Mouse (Mus musculus): ENCODE measurements around the gene Rac3. TPM values are rescaled to one million over a fixed set of nuclear protein-coding genes. Genes with fewer than 3 reads are reported as not detected.
A peak's percentile ranks its signal among the peaks of the same experiment; 100 is the strongest.

Rac3 gene
- polyA plus RNA-seq, 1 experiment from 2014 or later, result 32.4 TPM

- Histone ChIP-seq H3K27ac (replicated peaks) (no peak overlapping the region), H3K27me3 (ENCODE audit: low read depth, poor library complexity, severe bottlenecking) (0 out of 2 replicates have a peak, but pooled peaks cover 6% of the 10 kb centered on the region), H3K9me3 (replicated peaks) (no peaks in the 10 kb centered on the region), H3K4me3 (no peak overlapping the region), H3K4me1 (peaks cover 71% of the 10 kb centered on the region), H3K36me3 (peaks cover 43% of the 10 kb centered on the region)
- WGBS, result 84% methylated on average over 5 of the region's 5 CpGs
- no peak for DNase-seq (ENCODE audit: low spot score)
Measured at GRCm38 (mm10) chr11:120710672-120711071, 10.6 kb upstream of the Rac3 start.

GRCm38 (mm10) chr11:120711980-120712604 is 9.2 kb upstream of the Rac3 start:
- H3K27ac ChIP-seq (replicated peaks), result 0 out of 2 replicates have a peak overlapping the region, but pooled peaks have one; percentile 81
- peak overlapping the region; percentile 74 for H3K4me3 ChIP-seq
- H3K27me3 ChIP-seq (ENCODE audit: low read depth, poor library complexity, severe bottlenecking), result 0 out of 2 replicates have a peak, but pooled peaks cover 6% of the 10 kb centered on the region
- H3K9me3 ChIP-seq (replicated peaks), result no peaks in the 10 kb centered on the region
- WGBS, result 65% methylated on average over 8 of the region's 8 CpGs
- no peak for DNase-seq (ENCODE audit: low spot score)
- peaks cover 55% of the 10 kb centered on the region for H3K36me3 ChIP-seq
- H3K4me1 ChIP-seq, result peaks cover 56% of the 10 kb centered on the region

DNA sequence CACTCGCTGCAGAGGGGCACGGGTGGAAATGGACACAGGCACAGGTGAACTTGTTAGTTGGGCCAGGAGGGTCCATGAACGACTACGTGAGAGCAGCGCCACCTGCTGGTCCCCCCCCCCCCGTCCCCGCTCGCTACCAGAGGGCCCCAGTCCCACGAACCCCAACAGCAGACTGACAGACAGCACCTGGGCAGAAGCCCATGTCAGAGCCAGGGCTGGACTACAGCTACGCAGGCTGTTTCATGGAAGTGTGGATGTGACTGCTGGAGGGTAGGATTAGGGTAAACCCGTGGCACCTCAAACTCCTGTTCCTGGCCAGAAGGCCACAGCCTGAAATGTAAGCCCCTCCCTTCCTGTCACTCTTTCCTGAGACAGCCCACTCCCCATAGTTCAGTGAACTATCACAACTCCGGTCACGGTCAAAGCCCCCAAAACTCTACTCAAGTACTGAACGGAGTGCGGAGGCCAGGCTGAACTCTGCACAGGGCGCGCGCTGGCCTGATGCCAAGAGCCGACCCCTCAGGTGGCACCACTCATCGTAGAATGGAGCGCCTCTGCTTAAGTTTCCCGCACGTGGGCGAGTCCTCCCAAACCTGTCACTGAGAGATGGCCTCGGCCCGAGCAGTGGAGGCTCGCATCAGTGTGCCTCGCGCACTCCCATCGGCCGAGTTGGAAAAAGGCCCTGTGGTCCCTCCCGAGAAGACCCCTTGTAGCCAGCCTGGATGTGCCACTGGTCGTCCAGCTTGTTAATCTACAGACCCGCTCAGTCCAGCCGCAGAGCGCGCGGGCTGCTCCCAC is 8.3 kb upstream of the Rac3 start:
- Histone ChIP-seq H3K4me3 (peak overlapping the region; percentile 74), H3K27ac (replicated peaks) (peak overlapping the region; percentile 81), H3K9me3 (replicated peaks) (no peaks in the 10 kb centered on the region), H3K36me3 (peaks cover 64% of the 10 kb centered on the region), H3K4me1 (peaks cover 48% of the 10 kb centered on the region), H3K27me3 (ENCODE audit: low read depth, poor library complexity, severe bottlenecking) (0 out of 2 replicates have a peak, but pooled peaks cover 6% of the 10 kb centered on the region)
- under 1% methylated on average over 38 of the region's 38 CpGs for WGBS
- peak; percentile 76 for DNase-seq (ENCODE audit: low spot score)

GRCm38 (mm10) chr11:120713580-120714518 is 7.4 kb upstream of the Rac3 start, which contains the start of the genes Cenpx and Lrrc45:
Gene Cenpx, minus strand, starts transcription at chr11:120713738.
Gene Lrrc45, plus strand, starts transcription at chr11:120713925.
- peak; percentile 97 for DNase-seq (ENCODE audit: low spot score)
- peaks cover 66% of the 10 kb centered on the region for H3K36me3 ChIP-seq
- H3K27ac ChIP-seq (replicated peaks), result peak within 1 kb of the TSS; percentile 81
- 0 out of 2 replicates have a peak, but pooled peaks cover 2% of the 10 kb centered on the region for H3K27me3 ChIP-seq (ENCODE audit: low read depth, poor library complexity, severe bottlenecking)
- H3K4me1 ChIP-seq, result peaks cover 40% of the 10 kb centered on the region
- peak within 1 kb of the TSS; percentile 74 for H3K4me3 ChIP-seq
- no peaks in the 10 kb centered on the region for H3K9me3 ChIP-seq (replicated peaks)
- 4% methylated on average over 53 of the region's 53 CpGs for WGBS

DNA sequence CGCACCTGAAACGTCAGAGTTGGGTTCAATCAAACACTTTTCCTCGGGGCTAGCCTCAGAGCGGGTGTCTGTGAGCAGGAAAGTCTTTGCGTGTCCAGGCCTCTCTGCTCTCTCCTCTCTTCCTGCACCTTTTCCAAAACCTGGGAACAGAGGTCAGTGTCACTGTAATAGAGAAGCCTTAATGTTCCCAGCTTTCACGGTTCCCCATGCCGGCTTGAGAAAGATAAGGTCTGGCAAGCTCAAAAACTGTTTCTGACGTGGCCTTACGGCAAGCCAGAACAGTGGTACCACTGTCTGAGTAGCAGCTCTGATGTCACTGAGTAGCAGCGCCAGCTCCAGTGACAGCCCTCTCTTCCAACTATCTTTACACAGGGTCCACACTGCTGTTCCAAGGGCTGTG is 6.7 kb upstream of the Rac3 start:
- Histone ChIP-seq H3K27me3 (ENCODE audit: low read depth, poor library complexity, severe bottlenecking) (no peaks in the 10 kb centered on the region), H3K4me1 (peaks cover 33% of the 10 kb centered on the region), H3K4me3 (peak overlapping the region; percentile 74), H3K27ac (replicated peaks) (peak overlapping the region; percentile 81), H3K9me3 (replicated peaks) (no peaks in the 10 kb centered on the region), H3K36me3 (peaks cover 66% of the 10 kb centered on the region)
- WGBS, result 69% methylated on average over 10 of the region's 10 CpGs
- DNase-seq (ENCODE audit: low spot score), result no peak

DNA sequence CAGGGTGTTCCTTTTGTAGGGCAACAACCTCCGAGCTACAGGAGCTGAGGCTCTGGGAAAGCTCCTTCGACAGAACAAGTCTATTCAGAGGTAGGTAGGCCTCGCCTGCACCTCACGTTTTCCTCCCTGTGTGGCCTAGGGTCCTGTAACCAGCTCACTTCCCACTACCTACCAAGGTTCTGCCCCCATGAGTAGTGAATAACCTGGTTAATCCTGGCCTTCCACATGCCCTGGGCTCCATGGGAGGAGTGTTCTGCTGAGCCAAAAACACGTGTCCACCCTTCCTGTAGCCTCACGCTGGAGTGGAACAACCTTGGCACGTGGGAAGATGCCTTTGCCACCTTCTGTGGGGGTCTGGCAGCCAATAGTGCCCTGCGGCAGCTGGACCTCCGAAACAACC is 6.1 kb upstream of the Rac3 start:
- Histone ChIP-seq H3K4me3 (peak overlapping the region; percentile 74), H3K27ac (replicated peaks) (no peak overlapping the region), H3K4me1 (peaks cover 37% of the 10 kb centered on the region), H3K27me3 (ENCODE audit: low read depth, poor library complexity, severe bottlenecking) (0 out of 2 replicates have a peak, but pooled peaks cover 4% of the 10 kb centered on the region), H3K36me3 (peaks cover 66% of the 10 kb centered on the region), H3K9me3 (replicated peaks) (no peaks in the 10 kb centered on the region)
- WGBS, result 94% methylated on average over 9 of the region's 9 CpGs
- no peak for DNase-seq (ENCODE audit: low spot score)

DNA sequence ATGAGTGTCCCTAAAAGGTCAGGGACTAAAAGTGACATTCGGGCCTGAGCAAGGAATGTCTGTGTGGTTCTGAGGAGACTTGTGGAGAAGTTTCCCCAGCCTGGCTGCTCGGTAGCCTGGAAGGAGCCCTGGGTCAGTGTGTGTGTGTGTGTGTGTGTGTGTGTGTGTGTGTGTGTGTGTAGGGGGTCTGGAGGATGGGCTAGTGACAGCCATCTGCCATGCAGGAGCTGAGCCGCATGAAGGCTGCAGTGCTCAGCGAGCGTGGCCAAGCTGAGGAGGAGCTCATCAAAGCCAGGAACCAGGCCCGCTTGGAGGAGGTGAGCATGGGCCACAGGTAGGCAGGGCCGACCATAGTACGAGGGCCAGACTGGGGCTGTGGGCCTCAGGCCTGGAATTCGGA is 2.0 kb upstream of the Rac3 start:
- Histone ChIP-seq H3K9me3 (replicated peaks) (no peaks in the 10 kb centered on the region), H3K4me3 (no peak overlapping the region), H3K36me3 (peaks cover 52% of the 10 kb centered on the region), H3K4me1 (peaks cover 41% of the 10 kb centered on the region), H3K27me3 (ENCODE audit: low read depth, poor library complexity, severe bottlenecking) (peaks cover 37% of the 10 kb centered on the region), H3K27ac (replicated peaks) (no peak overlapping the region)
- no peak for DNase-seq (ENCODE audit: low spot score)
- 88% methylated on average over 9 of the region's 9 CpGs for WGBS

GRCm38 (mm10) chr11:120719841-120720376 is 1.4 kb upstream of the Rac3 start:
- Histone ChIP-seq H3K9me3 (replicated peaks) (no peaks in the 10 kb centered on the region), H3K4me1 (peaks cover 34% of the 10 kb centered on the region), H3K36me3 (peaks cover 52% of the 10 kb centered on the region), H3K27ac (replicated peaks) (no peak overlapping the region), H3K4me3 (no peak overlapping the region), H3K27me3 (ENCODE audit: low read depth, poor library complexity, severe bottlenecking) (peaks cover 37% of the 10 kb centered on the region)
- WGBS, result 90% methylated on average over 13 of the region's 13 CpGs
- DNase-seq (ENCODE audit: low spot score), result no peak

DNA sequence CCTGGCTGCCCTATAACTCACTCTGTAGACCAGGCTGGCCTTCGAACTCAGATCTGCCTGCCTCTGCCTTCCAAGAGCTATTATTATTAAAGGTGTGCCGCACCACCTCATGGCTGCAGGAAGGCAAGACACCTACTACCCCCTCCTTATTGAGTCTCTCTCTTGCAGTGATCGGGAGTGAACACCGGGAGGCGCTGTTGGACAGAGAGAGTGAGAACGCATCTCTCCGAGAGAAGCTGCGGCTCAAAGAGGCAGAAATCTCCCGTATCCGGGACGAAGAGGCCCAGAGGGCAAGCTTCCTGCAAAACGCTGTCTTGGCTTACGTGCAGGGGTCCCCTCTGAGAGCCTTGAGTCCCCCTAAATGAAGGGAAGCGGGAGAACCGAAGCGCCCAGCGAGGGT is 820 bp upstream of the Rac3 start:
- Histone ChIP-seq H3K4me3 (peak overlapping the region; percentile 74), H3K4me1 (peaks cover 30% of the 10 kb centered on the region), H3K9me3 (replicated peaks) (no peaks in the 10 kb centered on the region), H3K36me3 (peaks cover 47% of the 10 kb centered on the region), H3K27me3 (ENCODE audit: low read depth, poor library complexity, severe bottlenecking) (peaks cover 43% of the 10 kb centered on the region), H3K27ac (replicated peaks) (peak overlapping the region; percentile 79)
- DNase-seq (ENCODE audit: low spot score), result peak; percentile 91
- 11% methylated on average over 17 of the region's 17 CpGs for WGBS

- peak overlapping the region; percentile 79 for H3K27ac ChIP-seq (replicated peaks)
- H3K4me3 ChIP-seq, result peak overlapping the region; percentile 74
- peaks cover 30% of the 10 kb centered on the region for H3K36me3 ChIP-seq
- 23% methylated on average over 21 of the region's 21 CpGs for WGBS
- DNase-seq (ENCODE audit: low spot score), result no peak
- H3K4me1 ChIP-seq, result peaks cover 41% of the 10 kb centered on the region
- no peaks in the 10 kb centered on the region for H3K9me3 ChIP-seq (replicated peaks)
- peaks cover 55% of the 10 kb centered on the region for H3K27me3 ChIP-seq (ENCODE audit: low read depth, poor library complexity, severe bottlenecking)
Measured at GRCm38 (mm10) chr11:120722067-120722630, 879 bp downstream of the Rac3 start.

DNA sequence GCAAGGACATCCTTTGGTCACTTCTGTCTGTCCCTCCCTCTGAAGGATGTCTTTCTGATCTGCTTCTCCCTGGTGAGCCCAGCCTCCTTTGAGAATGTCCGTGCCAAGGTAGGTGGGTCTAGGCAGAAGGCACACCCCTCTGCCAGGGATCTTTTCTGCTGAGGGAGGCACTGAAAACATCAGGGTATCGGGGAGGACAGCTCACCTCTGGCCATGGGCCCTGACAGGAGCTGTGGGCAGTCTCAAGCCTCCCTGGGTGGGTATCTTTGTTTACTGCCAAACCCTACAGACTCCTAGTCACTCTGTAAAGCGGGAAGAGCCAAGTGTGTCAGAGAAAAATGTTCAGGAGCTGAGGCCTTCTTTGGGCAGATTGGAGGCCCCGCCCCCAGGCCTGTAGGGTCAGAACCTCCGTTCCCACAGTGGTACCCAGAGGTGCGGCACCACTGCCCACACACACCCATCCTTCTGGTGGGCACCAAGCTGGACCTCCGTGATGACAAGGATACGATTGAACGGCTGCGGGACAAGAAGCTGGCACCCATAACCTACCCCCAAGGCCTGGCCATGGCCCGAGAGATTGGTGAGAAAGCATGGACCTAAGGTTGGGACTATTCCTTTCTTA is 1.6 kb downstream of the Rac3 start:
- H3K4me3 ChIP-seq, result no peak overlapping the region
- 92% methylated on average over 11 of the region's 11 CpGs for WGBS
- no peaks in the 10 kb centered on the region for H3K9me3 ChIP-seq (replicated peaks)
- peaks cover 23% of the 10 kb centered on the region for H3K36me3 ChIP-seq
- H3K4me1 ChIP-seq, result peaks cover 44% of the 10 kb centered on the region
- H3K27me3 ChIP-seq (ENCODE audit: low read depth, poor library complexity, severe bottlenecking), result peaks cover 57% of the 10 kb centered on the region
- H3K27ac ChIP-seq (replicated peaks), result no peak overlapping the region
- no peak for DNase-seq (ENCODE audit: low spot score)

Data from midbrain, embryonic 10.5 days (tissue).